10 mouse cellular contexts compared by ENCODE assay signal in the genomic region with DNA sequence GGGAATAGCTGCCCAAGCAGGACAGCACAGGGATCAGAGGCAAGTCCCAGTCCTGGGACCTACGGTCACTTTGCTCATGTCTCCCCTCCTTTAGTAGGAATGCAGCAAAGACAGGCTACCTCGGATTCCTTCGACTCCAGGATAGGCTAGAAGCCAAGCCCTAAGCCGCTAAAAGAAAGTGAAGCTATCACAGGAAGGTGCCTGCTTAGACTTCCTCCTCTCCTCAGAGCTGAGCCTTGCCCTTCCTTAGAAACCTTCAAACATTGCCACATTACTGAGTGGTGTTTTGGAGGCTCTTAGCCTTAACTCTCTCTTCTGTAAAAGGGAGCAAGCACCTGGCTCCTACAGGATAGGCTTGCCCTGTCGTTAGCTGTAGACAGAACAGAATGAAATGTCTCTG. TPM values are rescaled to one million over a fixed set of nuclear protein-coding genes. Genes with fewer than 3 reads are reported as not detected.
DNase-seq lines count a peak whose midpoint lies in the region; ATAC-seq and TF ChIP-seq lines count a peak whose summit lies in the region.
"Had no signal": no experiment of that assay in that cellular context is flagged by ENCODE, and none has a peak within 500 bp of the region (broad histone marks: within the 10 kb centered on the region; RNA-seq: fewer than 3 reads in every experiment).

No protein-coding gene starts in this region.

- H3K4me2 ChIP-seq in forebrain, embryonic 15.5 days (replicated peaks): peak overlapping the region; percentile 1; the same call in 1 of the 2 replicates
- 0 out of 2 replicates have a peak overlapping the region, but pooled peaks have one; percentile 8 for H3K4me2 ChIP-seq in limb, embryonic 12.5 days
- 0 out of 2 replicates have a peak overlapping the region, but pooled peaks have one; percentile 9 for H3K4me2 ChIP-seq in neural tube, embryonic 13.5 days
- H3K4me2 ChIP-seq in kidney, embryonic 14.5 days (replicated peaks; ENCODE audit: low read depth, low read length): no peak overlapping the region

- H3K4me1 ChIP-seq in forebrain, embryonic 15.5 days: peaks cover 43% of the 10 kb centered on the region
- peaks cover 63% of the 10 kb centered on the region for H3K4me1 ChIP-seq in limb, embryonic 12.5 days (replicated peaks)
- H3K4me1 ChIP-seq in neural tube, embryonic 13.5 days (replicated peaks): peaks cover 68% of the 10 kb centered on the region
- peaks cover 24% of the 10 kb centered on the region for H3K4me1 ChIP-seq in kidney, embryonic 14.5 days (ENCODE audit: control insufficient read depth, insufficient read depth, low read length)

- no peak for ATAC-seq in forebrain, embryonic 15.5 days (replicated peaks)
- ATAC-seq in limb, embryonic 12.5 days (ENCODE audit: insufficient number of reproducible peaks, insufficient read depth, low FRiP score, low TSS enrichment, low read depth): no peak
- ATAC-seq in neural tube, embryonic 13.5 days (ENCODE audit: low read depth): no peak
- no peak for ATAC-seq in kidney, embryonic 14.5 days (ENCODE audit: low FRiP score, low TSS enrichment)

- H3K27ac ChIP-seq in layer of hippocampus, adult 2 months: peak overlapping the region; percentile 49; the same call in 1 of the 2 replicates
- no peak overlapping the region for H3K27ac ChIP-seq in forebrain, embryonic 15.5 days (replicated peaks)
- H3K27ac ChIP-seq in limb, embryonic 12.5 days: no peak overlapping the region; the same call in 1 of the 2 replicates
- peak overlapping the region; percentile 14; the same call in 1 of the 2 replicates for H3K27ac ChIP-seq in neural tube, embryonic 13.5 days (replicated peaks)
- H3K27ac ChIP-seq in kidney, embryonic 14.5 days (ENCODE audit: low read depth, low read length): no peak overlapping the region
- H3K27ac ChIP-seq: liver, embryonic 14.5 days had no signal

- 0 out of 2 replicates have a peak, but pooled peaks cover 3% of the 10 kb centered on the region for H3K36me3 ChIP-seq in forebrain, embryonic 15.5 days
- peaks cover 34% of the 10 kb centered on the region for H3K36me3 ChIP-seq in limb, embryonic 12.5 days
- peaks cover 12% of the 10 kb centered on the region for H3K36me3 ChIP-seq in neural tube, embryonic 13.5 days
- peaks cover 13% of the 10 kb centered on the region for H3K36me3 ChIP-seq in kidney, embryonic 14.5 days (ENCODE audit: control insufficient read depth, insufficient read depth, low read length)

- 50% methylated on average over 5 of the region's 5 CpGs for WGBS in forebrain, embryonic 15.5 days
- 47% methylated on average over 5 of the region's 5 CpGs for WGBS in limb, embryonic 12.5 days
- WGBS in neural tube, embryonic 13.5 days: 50% methylated on average over 5 of the region's 5 CpGs
- 44% methylated on average over 5 of the region's 5 CpGs for WGBS in kidney, embryonic 14.5 days

- TF ChIP-seq CTCF in layer of hippocampus, adult 2 months (conservative IDR thresholded peaks at IDR 0.05): no peak

- peaks cover 7% of the 10 kb centered on the region; the same call in 1 of the 2 replicates for H3K27me3 ChIP-seq in forebrain, embryonic 15.5 days
- peaks cover 61% of the 10 kb centered on the region for H3K27me3 ChIP-seq in limb, embryonic 12.5 days
- peaks cover 15% of the 10 kb centered on the region; the same call in 1 of the 2 replicates for H3K27me3 ChIP-seq in neural tube, embryonic 13.5 days
- H3K27me3 ChIP-seq in kidney, embryonic 14.5 days (ENCODE audit: control insufficient read depth, insufficient read depth, low read length): peaks cover 4% of the 10 kb centered on the region

- 0 out of 2 replicates have a peak overlapping the region, but pooled peaks have one; percentile 14 for H3K9ac ChIP-seq in forebrain, embryonic 15.5 days (replicated peaks)
- H3K9ac ChIP-seq in limb, embryonic 12.5 days (replicated peaks): no peak overlapping the region
- H3K9ac ChIP-seq in neural tube, embryonic 13.5 days: peak overlapping the region; percentile 56
- H3K9ac ChIP-seq in kidney, embryonic 14.5 days (ENCODE audit: low read depth, low read length): no peak overlapping the region
- H3K9ac ChIP-seq: liver, embryonic 14.5 days had no signal

- H3K4me3 ChIP-seq in layer of hippocampus, adult 2 months: no peak overlapping the region
- H3K4me3 ChIP-seq in forebrain, embryonic 15.5 days: no peak overlapping the region
- no peak overlapping the region for H3K4me3 ChIP-seq in limb, embryonic 12.5 days (replicated peaks)
- H3K4me3 ChIP-seq in neural tube, embryonic 13.5 days: no peak overlapping the region
- H3K4me3 ChIP-seq in kidney, embryonic 14.5 days (ENCODE audit: low read length): no peak overlapping the region

- H3K9me3 ChIP-seq in forebrain, embryonic 15.5 days: no peaks in the 10 kb centered on the region
- no peaks in the 10 kb centered on the region for H3K9me3 ChIP-seq in limb, embryonic 12.5 days
- H3K9me3 ChIP-seq in neural tube, embryonic 13.5 days: no peaks in the 10 kb centered on the region
- H3K9me3 ChIP-seq in kidney, embryonic 14.5 days (ENCODE audit: control insufficient read depth, low read length): no peaks in the 10 kb centered on the region

- DNase-seq in layer of hippocampus, adult 2 months (ENCODE audit: low spot score in 2 of 2): no peak
- no peak for DNase-seq in layer of hippocampus, postnatal 14 days (ENCODE audit: low spot score in 2 of 2)
- DNase-seq in adrenal gland, adult 18-20 months (ENCODE audit: low spot score in 2 of 2): no peak
- DNase-seq in adrenal gland, postnatal 4 days (ENCODE audit: low spot score in 2 of 2): no peak
- DNase-seq: adrenal gland, postnatal 25 days had no signal

RNA-seq across cellular contexts. Expression of gene Tppp3, which starts 3.4 kb away (rescaled TPM):
- total RNA-seq in layer of hippocampus, adult 2 months (2021): 10 to 100 TPM; 36.5 to 36.8 TPM
- total RNA-seq in layer of hippocampus, postnatal 14 days (2021): 10 to 100 TPM; 29.0 to 30.2 TPM
- 35.1 and 54.8 TPM in 2 replicates for polyA plus RNA-seq in forebrain, embryonic 15.5 days (2015; fragmentation: Nextera tagmentation; extraction: Ambion mirVana)
- polyA plus RNA-seq in limb, embryonic 12.5 days (2016; fragmentation: Nextera tagmentation; extraction: Ambion mirVana): 25.3 and 28.9 TPM in 2 replicates
- 239 and 296 TPM in 2 replicates for polyA plus RNA-seq in neural tube, embryonic 13.5 days (2015; fragmentation: Nextera tagmentation; extraction: Ambion mirVana)
- total RNA-seq in adrenal gland, adult 18-20 months (2021): 10 to 100 TPM; 24.0 to 43.0 TPM
- 18.3 and 22.3 TPM in 2 replicates for polyA plus RNA-seq in kidney, embryonic 14.5 days (2014; fragmentation: Nextera tagmentation; extraction: Ambion mirVana)
- total RNA-seq in adrenal gland, postnatal 4 days (2021): 10 to 100 TPM; 88.4 to 89.4 TPM

RNA-seq across cellular contexts. Expression of gene Zdhhc1, which starts 22.0 kb away (rescaled TPM):
- total RNA-seq in layer of hippocampus, adult 2 months (2021): 10 to 100 TPM; 36.2 to 38.9 TPM
- 10 to 100 TPM; 20.8 to 22.4 TPM for total RNA-seq in layer of hippocampus, postnatal 14 days (2021)
- 28.8 and 31.3 TPM in 2 replicates for polyA plus RNA-seq in forebrain, embryonic 15.5 days (2015; fragmentation: Nextera tagmentation; extraction: Ambion mirVana)
- polyA plus RNA-seq in limb, embryonic 12.5 days (2016; fragmentation: Nextera tagmentation; extraction: Ambion mirVana): 34.8 and 36.9 TPM in 2 replicates
- polyA plus RNA-seq in neural tube, embryonic 13.5 days (2015; fragmentation: Nextera tagmentation; extraction: Ambion mirVana): 27.8 and 31.9 TPM in 2 replicates
- total RNA-seq in adrenal gland, adult 18-20 months (2021): 10 to 100 TPM; 18.1 to 18.3 TPM
- 27.4 and 37.3 TPM in 2 replicates for polyA plus RNA-seq in kidney, embryonic 14.5 days (2014; fragmentation: Nextera tagmentation; extraction: Ambion mirVana)
- 10 to 100 TPM; 26.2 to 28.6 TPM for total RNA-seq in adrenal gland, postnatal 4 days (2021)

RNA-seq across cellular contexts. Expression of gene Hsd11b2, which starts 43.9 kb away (rescaled TPM):
- not detected for total RNA-seq in layer of hippocampus, adult 2 months (2021)
- total RNA-seq in layer of hippocampus, postnatal 14 days (2021): under 1 TPM; 0.18 to 0.21 TPM
- polyA plus RNA-seq in forebrain, embryonic 15.5 days (2015; fragmentation: Nextera tagmentation; extraction: Ambion mirVana): 1.4 and 1.7 TPM in 2 replicates
- polyA plus RNA-seq in limb, embryonic 12.5 days (2016; fragmentation: Nextera tagmentation; extraction: Ambion mirVana): 28.2 and 30.6 TPM in 2 replicates
- polyA plus RNA-seq in neural tube, embryonic 13.5 days (2015; fragmentation: Nextera tagmentation; extraction: Ambion mirVana): 5.4 and 5.5 TPM in 2 replicates
- total RNA-seq in adrenal gland, adult 18-20 months (2021): under 1 TPM; 0.16 to 0.53 TPM
- 32.9 and 40.2 TPM in 2 replicates for polyA plus RNA-seq in kidney, embryonic 14.5 days (2014; fragmentation: Nextera tagmentation; extraction: Ambion mirVana)
- 10 to 100 TPM in 1 of 2 experiments, 1 to 10 TPM in 1; 3.7 to 15.0 TPM for total RNA-seq in adrenal gland, postnatal 4 days (2021)

Comparison
In these comparisons a context has a peak if more than half of its experiments do, and no peak if none do; other contexts are left out.
1. H3K27ac ChIP-seq: peak in layer of hippocampus, adult 2 months (single experiment) and neural tube, embryonic 13.5 days (single experiment); none in forebrain, embryonic 15.5 days (single experiment), limb, embryonic 12.5 days (single experiment) and kidney, embryonic 14.5 days (single experiment).
2. H3K9ac ChIP-seq: peak in forebrain, embryonic 15.5 days (single experiment) and neural tube, embryonic 13.5 days (single experiment); none in limb, embryonic 12.5 days (single experiment) and kidney, embryonic 14.5 days (single experiment).